Mouse (Mus musculus) hindbrain, embryonic 10.5 days (tissue): ENCODE results near the gene Slc2a13. TPM values are rescaled to one million over a fixed set of nuclear protein-coding genes. Genes with fewer than 3 reads are reported as not detected.

ENCODE experiments used
- DNase-seq: peaks from one replicate; pipeline ENCODE4 v3.0.0-alpha.2; 2017; ENCODE audit warnings: low spot score
- H3K27ac ChIP-seq: fragments of 300-500 bp; sonication (generic); 2 replicates; pipeline ENCODE4 v1.5.1; 2016; ENCODE audit warnings: mild to moderate bottlenecking, moderate library complexity
- H3K27me3 ChIP-seq: fragments of 300-500 bp; sonication (generic); 2 replicates; pipeline ENCODE4 v1.6.1; 2016; ENCODE audit warnings: mild to moderate bottlenecking; ENCODE audit not compliant: poor library complexity, insufficient read depth, severe bottlenecking
- H3K36me3 ChIP-seq: fragments of 300-500 bp; sonication (generic); 2 replicates; pipeline ENCODE4 v1.6.1; 2016; ENCODE audit warnings: mild to moderate bottlenecking, moderate library complexity
- H3K4me1 ChIP-seq: fragments of 300-500 bp; sonication (generic); replicated peaks from 2 replicates; pipeline ENCODE4 v1.6.1; 2016; ENCODE audit warnings: mild to moderate bottlenecking
- H3K4me3 ChIP-seq: fragments of 300-500 bp; sonication (generic); 2 replicates; pipeline ENCODE4 v1.5.1; 2016; ENCODE audit warnings: mild to moderate bottlenecking, moderate library complexity
- H3K9me3 ChIP-seq: fragments of 300-500 bp; sonication (generic); 2 replicates; pipeline ENCODE4 v1.6.1; 2016; ENCODE audit warnings: mild to moderate bottlenecking, moderate library complexity
- WGBS: fragments of 180-500 bp; shearing (Covaris S2); methylation state at CpG from one replicate; pipeline ENCODE4 v1.1.7; 2016; 5-methylcytosine and 5-hydroxymethylcytosine counted together
- polyA plus RNA-seq: library from polyadenylated mRNA; unstranded; fragments of >200 nt; fragmentation: Nextera tagmentation; extraction: Ambion mirVana; gene quantifications from 2 replicates; pipeline ENCODE4 v1.2.1, GENCODE M21; 2016

Gene Slc2a13
- 0.71 and 0.97 TPM in 2 replicates for polyA plus RNA-seq

DNA sequence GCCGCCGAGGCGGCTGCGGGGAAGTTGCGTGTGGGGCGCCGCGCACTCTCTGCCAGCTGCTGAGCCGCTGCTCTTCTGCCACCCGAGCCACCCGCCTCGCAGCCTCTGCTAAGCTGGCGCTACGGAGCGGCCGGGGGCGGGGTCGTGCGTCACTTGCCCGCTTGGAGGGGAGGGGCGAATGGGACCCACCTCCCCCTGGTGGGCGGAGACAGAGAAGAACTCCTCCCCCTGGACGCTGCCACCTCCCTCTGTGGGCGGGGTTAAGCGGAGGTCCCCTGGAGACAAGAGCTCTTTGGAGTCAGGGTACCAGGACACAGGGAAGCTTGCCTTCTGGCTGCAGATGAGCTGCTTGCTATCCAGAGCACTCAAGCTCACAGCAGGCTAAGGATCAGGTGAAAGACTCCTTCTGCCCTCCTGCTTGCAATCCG, at the start of gene Slc2a13:
Slc2a13 (minus strand) TSS at position 151 of the 428 bp plus-strand sequence.
- WGBS = 0% methylated on average over 26 of the region's 26 CpGs

GRCm38 (mm10) chr15:91616016-91616415, 43.0 kb upstream of the Slc2a13 start:
- no peak for DNase-seq
- Histone ChIP-seq H3K27ac (no peak overlapping the region), H3K36me3 (no peaks in the 10 kb centered on the region), H3K4me3 (no peak overlapping the region), H3K4me1 (no peaks in the 10 kb centered on the region), H3K9me3 (no peaks in the 10 kb centered on the region), H3K27me3 (no peaks in the 10 kb centered on the region)
- 74% methylated on average over 12 of the region's 12 CpGs for WGBS

More for the DNA sequence above, at the start of gene Slc2a13:
- Histone ChIP-seq H3K36me3 (no peaks in the 10 kb centered on the region), H3K9me3 (no peaks in the 10 kb centered on the region), H3K27ac (peak within 1 kb of the TSS; percentile 86), H3K4me3 (peak within 1 kb of the TSS; percentile 72), H3K27me3 (peaks cover 19% of the 10 kb centered on the region), H3K4me1 (peaks cover 21% of the 10 kb centered on the region; the same call in 1 of the 2 replicates)
- DNase-seq = peak; percentile 95

DNA sequence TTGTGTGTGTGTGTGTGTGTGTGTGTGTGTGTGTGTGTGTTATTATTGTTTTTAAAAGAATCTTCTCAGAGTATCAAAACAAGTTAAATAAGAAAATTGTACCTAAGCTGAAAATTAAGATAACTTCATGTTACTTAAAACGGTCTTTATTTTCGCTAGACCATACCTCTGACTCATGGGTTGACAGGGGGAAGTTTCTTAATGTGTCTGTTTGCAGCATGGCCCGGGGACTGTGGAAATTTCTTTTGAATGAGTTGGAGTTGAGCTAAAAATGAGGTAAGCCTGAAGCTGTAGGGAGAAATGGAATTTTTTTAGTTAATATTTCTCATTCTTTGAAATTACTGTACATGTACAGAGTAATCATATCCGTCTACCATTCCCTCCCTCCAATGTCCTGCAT, 42.5 kb upstream of the Slc2a13 start:
- Histone ChIP-seq H3K4me1 (no peaks in the 10 kb centered on the region), H3K9me3 (no peaks in the 10 kb centered on the region), H3K27ac (no peak overlapping the region), H3K4me3 (no peak overlapping the region), H3K27me3 (no peaks in the 10 kb centered on the region), H3K36me3 (no peaks in the 10 kb centered on the region)
- WGBS = 88% methylated on average over 4 of the region's 4 CpGs
- no peak for DNase-seq

DNA sequence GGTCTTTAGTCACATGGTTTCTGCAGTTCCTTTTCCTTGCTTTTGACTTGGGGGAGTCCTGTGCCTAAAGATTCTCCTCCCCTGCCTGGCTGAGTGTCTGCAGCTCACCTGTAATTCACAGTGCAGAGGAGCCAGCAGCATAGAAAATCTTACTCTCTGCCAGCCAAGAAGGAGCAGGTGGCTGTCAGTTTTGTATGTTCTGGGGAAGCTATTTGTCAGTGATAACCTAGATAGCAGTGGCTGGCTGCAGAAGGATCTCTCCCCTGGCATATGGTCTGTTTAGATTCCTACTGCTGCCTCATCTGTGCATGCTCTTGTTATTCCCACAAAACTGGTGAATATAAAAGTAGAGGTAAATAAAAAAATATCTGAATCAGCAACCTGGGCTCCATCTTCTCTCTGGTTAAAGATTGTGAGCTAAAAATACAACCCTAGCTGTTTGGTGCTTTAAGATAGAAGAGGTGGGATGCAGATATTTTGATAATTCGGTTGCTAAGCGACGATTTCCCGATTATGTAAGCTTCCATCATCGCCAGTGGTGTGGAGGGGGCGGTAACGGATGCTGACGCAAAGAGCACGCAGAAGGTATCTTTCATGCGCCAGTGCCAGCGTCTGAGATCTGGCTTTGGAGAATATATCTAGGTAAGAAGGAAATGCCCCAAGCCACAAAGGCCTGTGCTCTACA, 41.1 kb upstream of the Slc2a13 start:
- Histone ChIP-seq H3K4me1 (no peaks in the 10 kb centered on the region), H3K36me3 (no peaks in the 10 kb centered on the region), H3K4me3 (no peak overlapping the region), H3K27me3 (no peaks in the 10 kb centered on the region), H3K9me3 (no peaks in the 10 kb centered on the region), H3K27ac (no peak overlapping the region)
- DNase-seq = no peak
- 92% methylated on average over 11 of the region's 11 CpGs for WGBS

GRCm38 (mm10) chr15:91609713-91610112, 36.7 kb upstream of the Slc2a13 start:
- Histone ChIP-seq H3K36me3 (no peaks in the 10 kb centered on the region), H3K4me3 (no peak overlapping the region), H3K27me3 (no peaks in the 10 kb centered on the region), H3K9me3 (no peaks in the 10 kb centered on the region), H3K4me1 (no peaks in the 10 kb centered on the region), H3K27ac (no peak overlapping the region)
- peak; percentile 55 for DNase-seq
- WGBS = 31% methylated on average over 8 of the region's 8 CpGs

GRCm38 (mm10) chr15:91608811-91609210, 35.8 kb upstream of the Slc2a13 start:
- 81% methylated on average over 2 of the region's 2 CpGs for WGBS
- Histone ChIP-seq H3K27me3 (no peaks in the 10 kb centered on the region), H3K4me1 (no peaks in the 10 kb centered on the region), H3K27ac (no peak overlapping the region), H3K4me3 (no peak overlapping the region), H3K9me3 (no peaks in the 10 kb centered on the region), H3K36me3 (no peaks in the 10 kb centered on the region)
- DNase-seq = no peak

- H3K36me3 ChIP-seq = no peaks in the 10 kb centered on the region
- no peaks in the 10 kb centered on the region for H3K27me3 ChIP-seq
- H3K4me1 ChIP-seq = no peaks in the 10 kb centered on the region
- no peak for DNase-seq
- H3K9me3 ChIP-seq = no peaks in the 10 kb centered on the region
- no peak overlapping the region for H3K4me3 ChIP-seq
- 80% methylated on average over 7 of the region's 7 CpGs for WGBS
- H3K27ac ChIP-seq = no peak overlapping the region
Observed at GRCm38 (mm10) chr15:91601197-91601596, 28.1 kb upstream of the Slc2a13 start.

DNA sequence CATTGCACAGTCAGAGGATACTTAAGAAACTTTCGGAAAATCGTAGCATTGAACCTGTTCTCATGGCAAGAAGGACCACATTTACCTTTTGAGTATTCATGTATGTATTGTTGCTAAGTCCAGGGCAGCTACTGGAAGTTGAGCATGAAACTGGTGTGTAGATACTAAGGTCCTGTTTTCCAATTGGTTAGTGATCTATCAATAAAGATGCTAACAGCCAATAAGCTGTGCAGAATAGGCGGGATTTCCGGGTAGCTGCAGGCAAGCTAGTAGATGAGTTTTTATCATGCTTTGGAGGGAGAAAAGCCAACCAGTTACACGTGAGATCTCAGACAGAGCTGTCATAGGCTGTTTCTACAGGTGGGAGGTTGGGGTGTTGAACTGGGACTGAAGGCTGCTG, 24.2 kb upstream of the Slc2a13 start:
- Histone ChIP-seq H3K9me3 (no peaks in the 10 kb centered on the region), H3K27me3 (no peaks in the 10 kb centered on the region), H3K4me1 (no peaks in the 10 kb centered on the region), H3K36me3 (no peaks in the 10 kb centered on the region), H3K4me3 (no peak overlapping the region), H3K27ac (no peak overlapping the region)
- no peak for DNase-seq
- WGBS = 86% methylated on average over 5 of the region's 5 CpGs

GRCm38 (mm10) chr15:91574492-91574891, 1.4 kb upstream of the Slc2a13 start:
- WGBS = 36% methylated on average over 8 of the region's 8 CpGs

GRCm38 (mm10) chr15:91572421-91573069, 516 bp downstream of the Slc2a13 start:
- under 1% methylated on average over 87 of the region's 91 CpGs for WGBS
- H3K27ac ChIP-seq = peak overlapping the region; percentile 86
- peaks cover 21% of the 10 kb centered on the region; the same call in 1 of the 2 replicates for H3K4me1 ChIP-seq
- peak overlapping the region; percentile 72 for H3K4me3 ChIP-seq
- H3K9me3 ChIP-seq = no peaks in the 10 kb centered on the region
- DNase-seq = no peak
- peaks cover 19% of the 10 kb centered on the region for H3K27me3 ChIP-seq
- no peaks in the 10 kb centered on the region for H3K36me3 ChIP-seq

More at GRCm38 (mm10) chr15:91574492-91574891, 1.4 kb upstream of the Slc2a13 start:
- Histone ChIP-seq H3K9me3 (no peaks in the 10 kb centered on the region), H3K4me1 (peaks cover 21% of the 10 kb centered on the region; the same call in 1 of the 2 replicates), H3K4me3 (no peak overlapping the region), H3K36me3 (no peaks in the 10 kb centered on the region), H3K27me3 (peaks cover 19% of the 10 kb centered on the region), H3K27ac (no peak overlapping the region)
- peak; percentile 76 for DNase-seq

DNA sequence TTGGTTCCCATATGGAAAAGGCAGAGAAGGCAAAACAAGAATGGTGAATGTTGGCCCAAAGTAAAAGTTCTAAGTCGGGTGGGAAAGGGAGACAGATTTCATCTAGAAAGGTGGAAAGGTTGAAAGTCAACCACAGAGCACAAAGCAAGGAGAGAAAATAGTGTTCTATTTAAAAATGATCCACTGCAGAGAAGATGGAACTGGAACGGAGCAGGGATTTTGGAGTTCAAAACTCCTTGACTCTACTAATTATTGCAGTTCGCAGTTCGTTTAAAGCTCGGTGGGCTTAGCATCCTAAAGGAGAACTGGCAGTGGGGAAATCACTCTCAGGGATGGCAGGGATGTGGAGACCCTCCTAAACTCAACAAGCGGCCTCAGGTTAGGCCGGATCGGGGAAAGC, 1.1 kb downstream of the Slc2a13 start:
- Histone ChIP-seq H3K9me3 (no peaks in the 10 kb centered on the region), H3K36me3 (no peaks in the 10 kb centered on the region), H3K27ac (peak overlapping the region; percentile 86), H3K4me1 (peaks cover 21% of the 10 kb centered on the region; the same call in 1 of the 2 replicates), H3K4me3 (peak overlapping the region; percentile 72), H3K27me3 (peaks cover 19% of the 10 kb centered on the region)
- no peak for DNase-seq
- WGBS = 8% methylated on average over 8 of the region's 8 CpGs

DNA sequence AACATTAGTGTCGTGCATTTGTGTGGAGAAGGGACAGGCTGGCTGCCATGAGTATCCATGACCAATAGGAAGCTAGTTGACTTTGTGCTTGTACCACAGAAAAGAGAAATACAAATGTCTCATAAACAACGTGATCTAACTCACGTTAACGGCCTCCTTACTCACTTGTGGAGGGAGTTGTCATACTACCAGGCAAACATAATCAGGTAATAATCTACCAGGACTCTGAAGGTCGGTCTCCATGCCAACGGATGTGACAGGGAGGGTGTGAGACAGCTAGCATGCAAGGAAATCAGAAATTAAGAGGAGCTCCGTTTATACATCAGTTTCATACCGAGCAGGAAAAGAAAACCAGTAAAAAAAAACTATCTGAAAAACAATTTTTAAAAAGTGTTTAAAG, 6.3 kb downstream of the Slc2a13 start:
- Histone ChIP-seq H3K27me3 (peaks cover 15% of the 10 kb centered on the region), H3K9me3 (no peaks in the 10 kb centered on the region), H3K27ac (no peak overlapping the region), H3K36me3 (no peaks in the 10 kb centered on the region), H3K4me3 (no peak overlapping the region), H3K4me1 (0 out of 2 replicates have a peak, but pooled peaks cover 3% of the 10 kb centered on the region)
- WGBS = 85% methylated on average over 8 of the region's 8 CpGs
- DNase-seq = no peak

DNA sequence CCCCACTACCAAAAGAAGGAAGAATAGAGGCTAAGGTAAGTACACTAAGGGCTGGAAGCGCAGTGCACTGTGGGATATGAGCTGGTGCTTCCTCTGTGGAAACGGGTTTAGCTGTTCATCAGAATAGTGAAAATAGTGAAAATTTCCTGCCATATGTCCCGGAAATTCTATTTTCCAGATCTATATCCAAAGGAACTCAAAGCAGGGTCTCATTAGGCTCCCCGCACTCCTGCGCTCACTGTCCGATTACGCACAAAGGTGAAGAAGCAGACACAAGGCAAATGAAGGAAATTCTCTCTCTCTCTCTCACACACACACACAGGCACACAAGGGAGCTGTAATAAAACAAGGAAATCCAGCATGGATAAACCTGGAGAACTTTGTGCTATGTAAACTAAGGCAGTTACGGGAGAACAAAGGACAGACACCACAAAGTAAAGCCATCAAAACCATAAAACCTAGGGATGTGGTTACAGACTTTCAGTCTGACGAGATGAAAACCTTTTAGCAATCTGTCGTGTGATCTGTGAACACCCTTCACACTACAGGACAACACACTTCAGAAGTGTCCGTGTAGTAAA, 7.9 kb downstream of the Slc2a13 start:
- 92% methylated on average over 11 of the region's 11 CpGs for WGBS
- no peaks in the 10 kb centered on the region for H3K4me1 ChIP-seq
- no peak for DNase-seq

More for the DNA sequence above, 7.9 kb downstream of the Slc2a13 start:
- no peak overlapping the region for H3K4me3 ChIP-seq
- H3K9me3 ChIP-seq = no peaks in the 10 kb centered on the region
- no peaks in the 10 kb centered on the region for H3K27me3 ChIP-seq
- no peak overlapping the region for H3K27ac ChIP-seq
- H3K36me3 ChIP-seq = no peaks in the 10 kb centered on the region
